Comparison of ENCODE assay signal across 8 mouse cellular contexts in genomic region chr2:118490241-118491091, GRCm38 (mm10). TPM values are rescaled to one million over a fixed set of nuclear protein-coding genes. Genes with fewer than 3 reads are reported as not detected.
DNase-seq lines count a peak whose midpoint lies in the region; ATAC-seq and TF ChIP-seq lines count a peak whose summit lies in the region.

No protein-coding gene starts in this region.

- H3K4me3 ChIP-seq in heart, embryonic 15.5 days, result no peak overlapping the region
- H3K4me3 ChIP-seq in macrophage (ENCODE audit: inconsistent target), result no peak overlapping the region
- no peak overlapping the region for H3K4me3 ChIP-seq in stomach, postnatal 0 days (ENCODE audit: low read depth, low read length)

- no peak for TF ChIP-seq EP300 in stomach, postnatal 0 days (optimal IDR thresholded peaks at IDR 0.05)

- no peaks in the 10 kb centered on the region for H3K79me2 ChIP-seq in macrophage (ENCODE audit: inconsistent target)

- intact Hi-C loops in left cerebral cortex, postnatal 14 days (cut with DNase I), result no loop called here
- intact Hi-C loops in left cerebral cortex, postnatal 25 days (cut with DNase I), result no loop called here

- no peaks in the 10 kb centered on the region for H3K27me3 ChIP-seq in heart, embryonic 15.5 days
- H3K27me3 ChIP-seq in stomach, postnatal 0 days (ENCODE audit: control insufficient read depth, insufficient read depth, low read length), result no peaks in the 10 kb centered on the region

- no peaks in the 10 kb centered on the region for H3K36me3 ChIP-seq in heart, embryonic 15.5 days
- H3K36me3 ChIP-seq in macrophage (ENCODE audit: inconsistent target), result no peaks in the 10 kb centered on the region
- H3K36me3 ChIP-seq in stomach, postnatal 0 days (ENCODE audit: control insufficient read depth, insufficient read depth, low read length), result no peaks in the 10 kb centered on the region

- H3K4me2 ChIP-seq in heart, embryonic 15.5 days, result 0 out of 2 replicates have a peak overlapping the region, but pooled peaks have one; percentile 1
- H3K4me2 ChIP-seq in stomach, postnatal 0 days (replicated peaks; ENCODE audit: low read depth), result no peak overlapping the region

- H3K27ac ChIP-seq in heart, embryonic 15.5 days, result peak overlapping the region; percentile 63
- peak overlapping the region; percentile 48 for H3K27ac ChIP-seq in macrophage
- peak overlapping the region; percentile 74 for H3K27ac ChIP-seq in stomach, postnatal 0 days (replicated peaks)

- peaks cover 20% of the 10 kb centered on the region for H3K4me1 ChIP-seq in heart, embryonic 15.5 days (replicated peaks)
- peaks cover 6% of the 10 kb centered on the region for H3K4me1 ChIP-seq in stomach, postnatal 0 days (replicated peaks; ENCODE audit: control insufficient read depth, insufficient read depth)

- ATAC-seq in heart, embryonic 15.5 days (replicated peaks; ENCODE audit: insufficient number of reproducible peaks, insufficient read depth, low FRiP score, low read depth), result peak; percentile 60
- peak; percentile 81 for ATAC-seq in stomach, postnatal 0 days (ENCODE audit: low FRiP score, low TSS enrichment)

- no peaks in the 10 kb centered on the region for H3K9me3 ChIP-seq in heart, embryonic 15.5 days (replicated peaks)
- no peaks in the 10 kb centered on the region for H3K9me3 ChIP-seq in stomach, postnatal 0 days (ENCODE audit: control insufficient read depth, low read length)

- no peak for TF ChIP-seq CTCF in stomach, postnatal 0 days (IDR thresholded peaks at IDR 0.05; ENCODE audit: low read depth)

- 26% methylated on average over 12 of the region's 12 CpGs for WGBS in heart, embryonic 15.5 days
- WGBS in macrophage (ENCODE audit: missing documents), result 18% methylated on average over 10 of the region's 12 CpGs
- WGBS in stomach, postnatal 0 days, result 38% methylated on average over 12 of the region's 12 CpGs

- H3K9ac ChIP-seq in heart, embryonic 15.5 days, result no peak overlapping the region
- H3K9ac ChIP-seq in stomach, postnatal 0 days (ENCODE audit: low read length), result 0 out of 2 replicates have a peak overlapping the region, but pooled peaks have one; percentile 8

- peak; percentile 37 to 59 for DNase-seq in left cerebral cortex, postnatal 14 days (ENCODE audit: low spot score in 2 of 2)
- DNase-seq in left cerebral cortex, postnatal 25 days (ENCODE audit: low spot score in 2 of 2), result no peak
- DNase-seq in adrenal gland, postnatal 4 days (ENCODE audit: low spot score in 2 of 2), result peak; percentile 32 to 51
- DNase-seq in kidney, postnatal 25 days, result peak; percentile 88 to 91
- peak; percentile 92 for DNase-seq in stomach, postnatal 0 days (ENCODE audit: low spot score)
- DNase-seq in cerebellum, adult 11-12 months, result no peak

RNA-seq across cellular contexts. Expression of gene Srp14, which starts 11.0 kb away (rescaled TPM):
- total RNA-seq in left cerebral cortex, postnatal 14 days (2021), result 100 to 1,000 TPM; 157 to 167 TPM
- 100 to 1,000 TPM; 153 to 154 TPM for total RNA-seq in left cerebral cortex, postnatal 25 days (2021)
- 100 to 1,000 TPM; 143 to 152 TPM for total RNA-seq in adrenal gland, postnatal 4 days (2021)
- polyA plus RNA-seq in heart, embryonic 15.5 days (2015; fragmentation: Nextera tagmentation; extraction: Ambion mirVana), result 194 and 204 TPM in 2 replicates
- 10 to 100 TPM in 23 of 26 experiments, 1 to 10 TPM in 3; 3.8 to 49.4 (median 21.7) TPM for total RNA-seq in macrophage (2018; cell fraction: chromatin; rRNA removed)
- 100 to 1,000 TPM; 140 to 200 (median 168) TPM for total RNA-seq in macrophage (2018; cell fraction: cytosol; rRNA removed)
- 10 to 100 TPM; 21.8 to 67.6 (median 38.2) TPM for total RNA-seq in macrophage (2018; cell fraction: nucleus; rRNA removed)
- polyA plus RNA-seq in macrophage (2018), result 197 to 252 TPM (median 250 TPM) in 3 replicates
- polyA plus RNA-seq in stomach, postnatal 0 days (2015; fragmentation: Nextera tagmentation; extraction: Ambion mirVana), result 175 and 180 TPM in 2 replicates

RNA-seq across cellular contexts. Expression of gene Bmf, which starts 59.0 kb away (rescaled TPM):
- 1 to 10 TPM; 3.8 to 4.4 TPM for total RNA-seq in left cerebral cortex, postnatal 14 days (2021)
- 1 to 10 TPM; 2.3 to 4.1 TPM for total RNA-seq in left cerebral cortex, postnatal 25 days (2021)
- 10 to 100 TPM; 30.9 to 35.7 TPM for total RNA-seq in adrenal gland, postnatal 4 days (2021)
- 1.9 and 3.8 TPM in 2 replicates for polyA plus RNA-seq in heart, embryonic 15.5 days (2015; fragmentation: Nextera tagmentation; extraction: Ambion mirVana)
- total RNA-seq in macrophage (2018; cell fraction: chromatin; rRNA removed), result 10 to 100 TPM in 1 of 26 experiments, 1 to 10 TPM in 20, under 1 TPM in 4, not detected in 1; 0.18 to 13.9 (median 3.2) TPM
- total RNA-seq in macrophage (2018; cell fraction: cytosol; rRNA removed), result 10 to 100 TPM in 1 of 26 experiments, 1 to 10 TPM in 20, under 1 TPM in 5; 0.34 to 12.3 (median 3.0) TPM
- total RNA-seq in macrophage (2018; cell fraction: nucleus; rRNA removed), result 10 to 100 TPM in 4 of 26 experiments, 1 to 10 TPM in 18, under 1 TPM in 4; 0.14 to 15.9 (median 3.4) TPM
- 1.3 to 13.0 TPM (median 5.3 TPM) in 3 replicates for polyA plus RNA-seq in macrophage (2018)
- 2.3 and 2.8 TPM in 2 replicates for polyA plus RNA-seq in stomach, postnatal 0 days (2015; fragmentation: Nextera tagmentation; extraction: Ambion mirVana)

Comparison
In these comparisons a context has a peak if more than half of its experiments do, and no peak if none do; other contexts are left out.
1. DNase-seq: peak in left cerebral cortex, postnatal 14 days (2 of 2), adrenal gland, postnatal 4 days (2 of 2), kidney, postnatal 25 days (2 of 2) and stomach, postnatal 0 days (single experiment); none in left cerebral cortex, postnatal 25 days (0 of 2) and cerebellum, adult 11-12 months (single experiment).
2. RNA of gene Bmf, which starts 59.0 kb away (total RNA-seq): 30.9 to 35.7 TPM in adrenal gland, postnatal 4 days; 3.8 to 4.4 TPM in left cerebral cortex, postnatal 14 days and 2.3 to 4.1 TPM in left cerebral cortex, postnatal 25 days; every median in the first group is over 4 times any median in the second.
3. Peak in every context shown above with its lines, with median percentiles within 50 percentile points of each other: H3K27ac ChIP-seq.